Mouse (Mus musculus) lung, postnatal 0 days (tissue): ENCODE measurements around the gene Aamp. TPM values are rescaled to one million over a fixed set of nuclear protein-coding genes. Genes with fewer than 3 reads are reported as not detected.

ENCODE experiments used
- ATAC-seq: fragments of 200-750 bp; cut with Nextera tagmentation; 2 replicates; pipeline ENCODE4 v1.8.0; 2017; ENCODE audit warnings: moderate library complexity
- DNase-seq: peaks from one replicate; pipeline ENCODE4 v3.0.0-alpha.2; 2016; ENCODE audit warnings: low spot score
- H3K27ac ChIP-seq: fragments of 300-500 bp; sonication (generic); 2 replicates; pipeline ENCODE4 v1.5.1; 2014; ENCODE audit warnings: antibody characterized with exemption, mild to moderate bottlenecking, low read length, mixed read lengths
- H3K27me3 ChIP-seq: fragments of 300-500 bp; sonication (generic); replicated peaks from 2 replicates; pipeline ENCODE4 v1.6.1; 2014; ENCODE audit warnings: low read length, mixed read lengths; ENCODE audit not compliant: insufficient read depth
- H3K36me3 ChIP-seq: fragments of 300-500 bp; sonication (generic); 2 replicates; pipeline ENCODE4 v1.6.1; 2014; ENCODE audit warnings: low read length, mixed read lengths; ENCODE audit not compliant: insufficient read depth
- H3K4me1 ChIP-seq: fragments of 300-500 bp; sonication (generic); 2 replicates; pipeline ENCODE4 v1.6.1; 2014; ENCODE audit warnings: antibody characterized with exemption, low read depth, low read length, mixed read lengths; ENCODE audit not compliant: insufficient read depth
- H3K4me2 ChIP-seq: fragments of 300-500 bp; sonication (generic); replicated peaks from 2 replicates; pipeline ENCODE4 v1.6.1; 2014; ENCODE audit warnings: low read depth, mild to moderate bottlenecking, low read length, moderate library complexity, mixed read lengths
- H3K4me3 ChIP-seq: fragments of 300-500 bp; sonication (generic); 2 replicates; pipeline ENCODE4 v1.5.1; 2014; ENCODE audit warnings: low read depth, low read length
- H3K9ac ChIP-seq: fragments of 300-500 bp; sonication (generic); replicated peaks from 2 replicates; pipeline ENCODE4 v1.6.1; 2014; ENCODE audit warnings: low read depth, mild to moderate bottlenecking
- H3K9me3 ChIP-seq: fragments of 300-500 bp; sonication (generic); 2 replicates; pipeline ENCODE4 v1.6.1; 2016; ENCODE audit warnings: low read length, mixed read lengths
- CTCF ChIP-seq: IDR thresholded peaks from 2 replicates; pipeline ENCODE4 v1.5.1; 2016; ENCODE audit warnings: antibody characterized with exemption, mild to moderate bottlenecking
- EP300 ChIP-seq: IDR thresholded peaks from 2 replicates; pipeline ENCODE4 v1.6.1; 2016; ENCODE audit warnings: antibody characterized with exemption, mild to moderate bottlenecking, control low read depth
- WGBS: fragments of 180-500 bp; shearing (Covaris S2); extraction: QIAGEN DNeasy Blood & Tissue Kit; methylation state at CpG from one replicate; pipeline ENCODE4 v1.1.7; 2014; 5-methylcytosine and 5-hydroxymethylcytosine counted together
- polyA plus RNA-seq: library from polyadenylated mRNA; unstranded; fragments of >200 nt; fragmentation: Nextera tagmentation; extraction: Ambion mirVana; gene quantifications from 2 replicates; pipeline ENCODE4 v1.2.1, GENCODE M21; 2015

The Aamp gene
- polyA plus RNA-seq, 1 experiment from 2014 or later = 214 TPM

- no peak for TF ChIP-seq CTCF
- TF ChIP-seq EP300 = no peak
- no peak for DNase-seq
Observed at GRCm38 (mm10) chr1:74271659-74272058, 12.9 kb downstream of the Aamp start.

DNA sequence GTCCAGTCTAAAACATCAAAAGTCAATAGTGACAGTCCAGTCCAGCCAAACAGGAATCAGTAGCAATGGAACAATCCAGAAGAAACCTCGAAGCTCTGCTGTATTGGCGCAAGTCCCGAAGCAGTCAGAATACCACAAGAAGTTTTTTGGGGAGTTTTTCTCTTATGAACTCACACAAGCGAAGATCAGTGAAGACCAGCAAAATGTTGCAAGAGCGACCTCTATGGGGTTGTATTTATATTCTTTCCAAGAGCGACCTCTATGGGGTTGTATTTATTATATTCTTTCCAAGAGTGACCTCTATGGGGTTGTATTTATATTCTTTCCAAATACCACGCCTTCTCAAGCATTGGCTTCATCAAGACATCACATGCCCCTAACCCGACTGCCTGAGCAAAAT is 15.8 kb downstream of the Aamp start:
- no peak overlapping the region for H3K4me3 ChIP-seq
- no peaks in the 10 kb centered on the region for H3K9me3 ChIP-seq
- 81% methylated on average over 8 of the region's 8 CpGs for WGBS
- no peak overlapping the region for H3K4me2 ChIP-seq
- no peak for DNase-seq
- H3K27ac ChIP-seq = no peak overlapping the region
- H3K27me3 ChIP-seq = no peaks in the 10 kb centered on the region
- no peaks in the 10 kb centered on the region for H3K4me1 ChIP-seq
- H3K36me3 ChIP-seq = peaks cover 30% of the 10 kb centered on the region
- TF ChIP-seq EP300 = no peak
- TF ChIP-seq CTCF = no peak
- no peak overlapping the region for H3K9ac ChIP-seq
- ATAC-seq = no peak

More at GRCm38 (mm10) chr1:74271659-74272058, 12.9 kb downstream of the Aamp start:
- no peak overlapping the region for H3K27ac ChIP-seq
- no peak overlapping the region for H3K4me2 ChIP-seq
- 48% methylated on average over 4 of the region's 4 CpGs for WGBS
- no peaks in the 10 kb centered on the region for H3K27me3 ChIP-seq
- no peak overlapping the region for H3K9ac ChIP-seq
- H3K4me1 ChIP-seq = peaks cover 4% of the 10 kb centered on the region; the same call in 1 of the 2 replicates
- no peak for ATAC-seq
- no peak overlapping the region for H3K4me3 ChIP-seq
- H3K36me3 ChIP-seq = peaks cover 7% of the 10 kb centered on the region
- H3K9me3 ChIP-seq = no peaks in the 10 kb centered on the region

- peaks cover 69% of the 10 kb centered on the region for H3K36me3 ChIP-seq
- no peak for ATAC-seq
- H3K4me2 ChIP-seq = no peak overlapping the region
- no peaks in the 10 kb centered on the region for H3K4me1 ChIP-seq
- DNase-seq = no peak
- 69% methylated on average over 6 of the region's 6 CpGs for WGBS
- no peaks in the 10 kb centered on the region for H3K9me3 ChIP-seq
- H3K9ac ChIP-seq = no peak overlapping the region
- no peak overlapping the region for H3K27ac ChIP-seq
- H3K27me3 ChIP-seq = no peaks in the 10 kb centered on the region
- H3K4me3 ChIP-seq = no peak overlapping the region
- TF ChIP-seq CTCF = no peak
- no peak for TF ChIP-seq EP300
Observed at GRCm38 (mm10) chr1:74262510-74262909, 22.0 kb downstream of the Aamp start.

DNA sequence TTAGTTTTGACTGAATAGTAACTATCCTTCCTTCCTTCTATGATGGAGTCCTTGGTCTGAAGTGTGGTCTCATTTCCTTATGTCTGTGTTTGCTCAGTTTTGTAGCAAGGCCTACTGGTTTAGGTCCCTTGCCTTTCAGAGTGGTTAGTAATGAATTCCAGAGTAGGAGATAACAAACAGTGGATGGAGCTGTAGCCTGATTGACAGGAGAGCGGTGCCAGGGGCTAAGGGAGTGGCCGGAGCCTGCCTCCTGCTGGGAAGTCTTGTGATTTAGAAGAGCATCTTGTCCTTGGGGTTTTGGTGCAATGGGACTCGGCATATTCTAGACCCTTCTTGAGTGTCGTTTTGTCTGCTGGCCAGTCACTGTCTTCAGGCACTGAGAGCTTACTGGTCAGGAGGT is 27.8 kb downstream of the Aamp start:
- Histone ChIP-seq H3K9ac (no peak overlapping the region), H3K9me3 (no peaks in the 10 kb centered on the region), H3K27me3 (no peaks in the 10 kb centered on the region), H3K27ac (no peak overlapping the region), H3K4me3 (no peak overlapping the region), H3K4me1 (no peaks in the 10 kb centered on the region), H3K36me3 (peaks cover 46% of the 10 kb centered on the region), H3K4me2 (no peak overlapping the region)
- ATAC-seq (0 out of 2 replicates have a peak, but pooled peaks have one; percentile 19), DNase-seq (no peak)
- TF ChIP-seq EP300 (no peak), CTCF (0 out of 2 replicates have a peak, but pooled peaks have one; percentile 12)
- 79% methylated on average over 4 of the region's 4 CpGs for WGBS

GRCm38 (mm10) chr1:74255704-74256345 is 28.7 kb downstream of the Aamp start:
- Histone ChIP-seq H3K4me2 (no peak overlapping the region), H3K9ac (no peak overlapping the region), H3K4me1 (no peaks in the 10 kb centered on the region), H3K9me3 (no peaks in the 10 kb centered on the region), H3K27me3 (no peaks in the 10 kb centered on the region), H3K36me3 (peaks cover 56% of the 10 kb centered on the region), H3K27ac (no peak overlapping the region), H3K4me3 (no peak overlapping the region)
- TF ChIP-seq EP300 (no peak), CTCF (no peak)
- DNase-seq (no peak), ATAC-seq (no peak)
- WGBS = 96% methylated on average over 8 of the region's 8 CpGs

- peaks cover 9% of the 10 kb centered on the region; the same call in 1 of the 2 replicates for H3K4me1 ChIP-seq
- H3K9me3 ChIP-seq = no peaks in the 10 kb centered on the region
- peaks cover 25% of the 10 kb centered on the region; the same call in 1 of the 2 replicates for H3K36me3 ChIP-seq
- peak overlapping the region; percentile 81 for H3K27ac ChIP-seq
- H3K4me3 ChIP-seq = no peak overlapping the region
- ATAC-seq (no peak), DNase-seq (no peak)
- 84% methylated on average over 4 of the region's 4 CpGs for WGBS
- no peak for TF ChIP-seq CTCF
- TF ChIP-seq EP300 = no peak
- H3K27me3 ChIP-seq = no peaks in the 10 kb centered on the region
- H3K4me2 ChIP-seq = no peak overlapping the region
- H3K9ac ChIP-seq = no peak overlapping the region
Observed at GRCm38 (mm10) chr1:74250096-74250495, 34.4 kb downstream of the Aamp start.
